Mouse (Mus musculus) neural tube, embryonic 12.5 days (tissue): ENCODE results near the gene Apod. TPM values are rescaled to one million over a fixed set of nuclear protein-coding genes. Genes with fewer than 3 reads are reported as not detected.

Experiments used
- ATAC-seq: fragments of 200-750 bp; cut with Nextera tagmentation; 2 replicates; pipeline ENCODE4 v1.8.0; 2017; ENCODE audit warnings: low read depth, mild to moderate bottlenecking, moderate TSS enrichment, moderate library complexity; ENCODE audit not compliant: low FRiP score
- H3K27ac ChIP-seq: fragments of 300-500 bp; sonication (generic); 2 replicates; pipeline ENCODE4 v1.5.1; 2016
- H3K27me3 ChIP-seq: fragments of 300-500 bp; sonication (generic); replicated peaks from 2 replicates; pipeline ENCODE4 v1.6.1; 2016; ENCODE audit warnings: mild to moderate bottlenecking
- H3K36me3 ChIP-seq: fragments of 300-500 bp; sonication (generic); 2 replicates; pipeline ENCODE4 v1.6.1; 2016; ENCODE audit warnings: mild to moderate bottlenecking
- H3K4me1 ChIP-seq: fragments of 300-500 bp; sonication (generic); 2 replicates; pipeline ENCODE4 v1.6.1; 2016
- H3K4me2 ChIP-seq: fragments of 300-500 bp; sonication (generic); replicated peaks from 2 replicates; pipeline ENCODE4 v1.6.1; 2016; ENCODE audit warnings: mild to moderate bottlenecking
- H3K4me3 ChIP-seq: fragments of 300-500 bp; sonication (generic); 2 replicates; pipeline ENCODE4 v1.5.1; 2016
- H3K9ac ChIP-seq: fragments of 300-500 bp; sonication (generic); 2 replicates; pipeline ENCODE4 v1.6.1; 2016; ENCODE audit warnings: mild to moderate bottlenecking
- H3K9me3 ChIP-seq: fragments of 300-500 bp; sonication (generic); 2 replicates; pipeline ENCODE4 v1.6.1; 2016; ENCODE audit warnings: mild to moderate bottlenecking
- WGBS: fragments of 180-500 bp; shearing (Covaris S2); methylation state at CpG from one replicate; pipeline ENCODE4 v1.1.7; 2016; 5-methylcytosine and 5-hydroxymethylcytosine counted together
- polyA plus RNA-seq: library from polyadenylated mRNA; unstranded; fragments of >200 nt; fragmentation: Nextera tagmentation; extraction: Ambion mirVana; gene quantifications from 2 replicates; pipeline ENCODE4 v1.2.1, GENCODE M21; 2016

The Apod gene
- 25.5 and 25.9 TPM in 2 replicates for polyA plus RNA-seq

DNA sequence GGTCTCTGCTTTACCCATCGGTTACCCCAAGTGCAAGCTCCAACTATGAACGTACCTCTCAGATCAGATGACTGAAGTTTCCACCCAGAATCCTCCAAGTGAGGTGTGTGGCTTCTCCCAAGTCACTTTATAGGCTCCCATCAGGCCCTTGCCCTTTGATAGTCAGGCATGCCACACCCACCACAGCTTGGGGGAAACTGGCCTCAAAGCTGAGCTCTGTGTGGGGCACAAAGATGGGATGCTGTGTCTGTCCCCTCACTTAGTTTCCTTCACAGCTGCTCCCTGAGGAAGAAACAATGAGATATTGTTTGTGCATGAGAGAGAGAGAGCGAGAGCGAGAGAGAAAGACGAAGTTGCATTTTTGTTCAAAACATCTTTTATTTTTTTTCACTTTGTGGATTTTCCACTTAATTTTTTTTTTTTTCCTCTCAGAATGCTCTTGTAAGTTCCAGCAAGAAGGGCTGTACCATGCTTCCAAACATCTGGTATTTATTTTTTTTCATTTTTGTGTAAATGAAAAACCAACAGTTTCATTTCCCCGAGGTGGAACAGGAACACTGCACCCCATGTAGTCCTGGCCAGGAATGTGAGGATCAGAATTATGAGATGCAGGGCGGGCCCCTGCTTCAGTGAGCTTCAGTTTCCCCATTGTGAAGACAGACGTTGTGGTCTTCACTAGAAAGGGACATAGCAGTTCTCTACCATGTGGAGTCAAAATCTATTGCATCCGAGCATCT is at the start of gene Apod:
Gene Apod, minus strand, starts transcription at position 312 of the 737 bp plus-strand sequence.
- H3K27me3 ChIP-seq: no peaks in the 10 kb centered on the region
- ATAC-seq: no peak
- H3K4me3 ChIP-seq: no peak within 1 kb of the TSS
- H3K4me1 ChIP-seq: peaks cover 11% of the 10 kb centered on the region
- H3K27ac ChIP-seq: no peak within 1 kb of the TSS
- WGBS: 45% methylated on average over 9 of the region's 9 CpGs
- no peaks in the 10 kb centered on the region for H3K9me3 ChIP-seq
- no peak within 1 kb of the TSS for H3K4me2 ChIP-seq
- H3K9ac ChIP-seq: no peak within 1 kb of the TSS
- H3K36me3 ChIP-seq: no peaks in the 10 kb centered on the region

DNA sequence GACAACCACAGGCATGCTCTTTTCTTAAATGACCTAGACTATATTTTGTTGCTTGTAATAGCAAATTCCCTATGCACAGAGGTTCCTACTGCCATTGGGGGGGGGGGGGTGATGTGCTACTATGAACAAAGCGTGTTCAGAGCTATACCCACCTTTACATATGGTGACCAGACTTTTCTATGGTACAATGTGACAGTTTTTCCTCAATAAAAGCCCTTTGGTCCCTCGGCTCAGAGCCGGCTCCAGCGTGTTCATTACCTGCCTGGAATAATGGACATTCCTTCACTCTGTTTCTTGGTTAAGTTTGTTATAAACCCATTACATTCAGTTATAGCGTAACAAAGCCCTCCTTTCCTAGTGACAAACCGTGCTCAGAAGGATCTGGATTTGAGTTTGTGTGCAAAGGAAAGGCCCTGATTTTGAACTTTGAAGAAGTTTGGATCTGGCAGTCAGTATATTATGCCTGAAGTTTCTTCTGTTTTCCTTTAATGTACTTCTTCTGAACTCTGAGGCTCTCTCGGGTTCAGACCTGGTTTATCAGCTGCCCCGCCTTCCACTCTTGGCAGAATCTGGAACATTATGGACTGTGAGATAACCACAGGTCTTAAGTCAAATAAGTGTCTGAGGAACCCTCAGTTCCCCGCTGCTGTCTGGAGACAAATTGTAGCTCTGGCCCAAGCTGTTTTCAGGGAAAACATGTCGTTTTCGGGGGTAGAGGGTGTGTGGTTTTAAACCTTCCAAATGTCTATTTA is 49.3 kb upstream of the Apod start:
- no peak for ATAC-seq
- H3K27ac ChIP-seq: no peak overlapping the region
- no peak overlapping the region for H3K9ac ChIP-seq
- 81% methylated on average over 11 of the region's 11 CpGs for WGBS
- H3K9me3 ChIP-seq: no peaks in the 10 kb centered on the region
- no peaks in the 10 kb centered on the region for H3K36me3 ChIP-seq
- no peak overlapping the region for H3K4me3 ChIP-seq
- H3K27me3 ChIP-seq: no peaks in the 10 kb centered on the region
- H3K4me1 ChIP-seq: peaks cover 5% of the 10 kb centered on the region; the same call in 1 of the 2 replicates
- no peak overlapping the region for H3K4me2 ChIP-seq

DNA sequence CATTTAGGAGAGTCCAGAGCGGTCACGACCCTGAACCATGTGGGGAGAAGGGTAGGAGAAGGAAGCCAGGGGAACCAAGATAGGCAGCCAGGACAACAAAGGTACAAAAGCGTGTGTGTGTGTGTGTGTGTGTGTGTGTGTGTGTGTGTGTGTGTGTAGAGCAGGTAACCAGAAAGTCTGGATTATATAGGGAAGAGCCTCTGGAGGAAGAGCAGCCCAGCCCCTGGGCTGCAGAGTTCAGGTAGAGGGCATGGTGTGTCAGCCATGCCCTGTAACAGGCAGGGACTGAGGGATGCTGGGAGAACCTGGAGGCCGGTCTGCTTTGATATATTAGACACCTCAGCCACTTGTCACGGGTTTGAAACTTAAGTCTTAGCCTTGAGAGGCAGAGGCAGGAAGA is 44.9 kb upstream of the Apod start:
- Histone ChIP-seq H3K4me2 (no peak overlapping the region), H3K27me3 (no peaks in the 10 kb centered on the region), H3K4me1 (no peaks in the 10 kb centered on the region), H3K36me3 (no peaks in the 10 kb centered on the region), H3K27ac (no peak overlapping the region), H3K9ac (no peak overlapping the region), H3K9me3 (no peaks in the 10 kb centered on the region), H3K4me3 (no peak overlapping the region)
- ATAC-seq: no peak
- 62% methylated on average over 5 of the region's 5 CpGs for WGBS

DNA sequence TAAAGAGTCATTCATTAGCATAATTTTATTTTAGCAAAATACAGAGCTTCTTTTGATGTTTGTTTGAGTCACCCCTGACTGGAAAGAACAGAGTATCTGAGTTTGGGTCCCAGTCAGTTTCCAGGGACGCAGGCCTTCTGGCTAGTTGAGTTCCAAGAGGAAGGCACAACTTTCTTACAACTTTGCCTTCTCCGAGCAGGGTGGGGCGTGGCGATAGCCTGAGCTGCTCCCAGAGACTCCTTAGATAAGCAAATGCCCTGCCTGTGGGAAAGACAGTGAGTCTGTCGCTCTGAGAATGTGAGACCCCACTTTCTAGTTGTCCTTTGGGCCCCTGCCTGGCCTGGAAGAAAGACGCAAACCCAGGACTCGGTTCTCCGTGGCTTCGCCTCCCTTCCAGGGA is 44.4 kb upstream of the Apod start:
- Histone ChIP-seq H3K4me1 (no peaks in the 10 kb centered on the region), H3K9ac (no peak overlapping the region), H3K36me3 (no peaks in the 10 kb centered on the region), H3K27ac (no peak overlapping the region), H3K9me3 (no peaks in the 10 kb centered on the region), H3K4me3 (no peak overlapping the region), H3K27me3 (no peaks in the 10 kb centered on the region), H3K4me2 (no peak overlapping the region)
- ATAC-seq: no peak
- 32% methylated on average over 9 of the region's 9 CpGs for WGBS

DNA sequence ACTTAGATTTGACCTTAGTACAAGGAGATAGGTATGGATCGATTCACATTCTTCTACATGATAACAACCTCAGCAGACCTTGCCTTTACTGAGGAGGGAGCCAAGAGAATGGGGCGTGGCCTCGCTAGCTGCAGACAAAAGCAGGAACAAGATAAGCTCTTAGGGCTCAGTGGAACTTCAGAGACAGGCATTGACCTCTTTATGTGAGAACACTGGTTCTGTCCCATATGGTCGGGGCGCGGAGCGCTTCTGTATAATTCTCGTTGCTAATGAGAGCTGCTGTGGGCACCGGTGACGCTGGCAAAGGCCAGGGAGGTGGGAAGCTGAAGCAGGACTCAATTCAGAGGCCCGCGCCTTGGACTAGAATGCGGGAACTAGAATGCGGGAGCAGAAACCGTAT is 44.0 kb upstream of the Apod start:
- H3K27me3 ChIP-seq: no peaks in the 10 kb centered on the region
- no peak overlapping the region for H3K4me2 ChIP-seq
- no peak overlapping the region for H3K27ac ChIP-seq
- no peaks in the 10 kb centered on the region for H3K36me3 ChIP-seq
- no peak overlapping the region for H3K4me3 ChIP-seq
- WGBS: 55% methylated on average over 15 of the region's 15 CpGs
- ATAC-seq: no peak
- H3K9ac ChIP-seq: no peak overlapping the region
- no peaks in the 10 kb centered on the region for H3K9me3 ChIP-seq
- H3K4me1 ChIP-seq: no peaks in the 10 kb centered on the region

DNA sequence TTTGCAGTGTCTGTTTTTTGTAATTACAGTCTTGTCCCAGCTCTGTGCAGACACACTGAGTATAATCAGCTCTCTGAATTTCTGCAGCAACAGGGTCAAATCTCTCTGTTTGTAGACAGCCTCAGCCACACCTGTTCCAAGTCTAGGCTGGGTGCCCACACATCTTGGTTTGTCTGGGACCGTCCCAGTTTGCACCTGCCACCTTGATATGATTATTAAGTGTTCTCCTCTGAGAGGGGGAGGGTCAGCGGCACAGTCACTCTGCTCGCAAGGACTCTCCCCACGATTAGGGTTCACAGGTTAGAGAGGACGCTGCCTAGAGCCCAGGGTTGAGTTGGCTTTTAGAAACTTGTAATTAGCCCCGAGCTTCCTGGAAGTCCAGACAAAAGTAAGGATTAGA is 41.3 kb upstream of the Apod start:
- no peak overlapping the region for H3K9ac ChIP-seq
- no peak overlapping the region for H3K4me3 ChIP-seq
- 71% methylated on average over 6 of the region's 6 CpGs for whole genome bisulfite sequencing
- no peaks in the 10 kb centered on the region for H3K27me3 ChIP-seq
- H3K4me2 ChIP-seq: no peak overlapping the region
- ATAC-seq: no peak
- no peaks in the 10 kb centered on the region for H3K4me1 ChIP-seq
- H3K27ac ChIP-seq: no peak overlapping the region
- H3K36me3 ChIP-seq: no peaks in the 10 kb centered on the region
- H3K9me3 ChIP-seq: no peaks in the 10 kb centered on the region

DNA sequence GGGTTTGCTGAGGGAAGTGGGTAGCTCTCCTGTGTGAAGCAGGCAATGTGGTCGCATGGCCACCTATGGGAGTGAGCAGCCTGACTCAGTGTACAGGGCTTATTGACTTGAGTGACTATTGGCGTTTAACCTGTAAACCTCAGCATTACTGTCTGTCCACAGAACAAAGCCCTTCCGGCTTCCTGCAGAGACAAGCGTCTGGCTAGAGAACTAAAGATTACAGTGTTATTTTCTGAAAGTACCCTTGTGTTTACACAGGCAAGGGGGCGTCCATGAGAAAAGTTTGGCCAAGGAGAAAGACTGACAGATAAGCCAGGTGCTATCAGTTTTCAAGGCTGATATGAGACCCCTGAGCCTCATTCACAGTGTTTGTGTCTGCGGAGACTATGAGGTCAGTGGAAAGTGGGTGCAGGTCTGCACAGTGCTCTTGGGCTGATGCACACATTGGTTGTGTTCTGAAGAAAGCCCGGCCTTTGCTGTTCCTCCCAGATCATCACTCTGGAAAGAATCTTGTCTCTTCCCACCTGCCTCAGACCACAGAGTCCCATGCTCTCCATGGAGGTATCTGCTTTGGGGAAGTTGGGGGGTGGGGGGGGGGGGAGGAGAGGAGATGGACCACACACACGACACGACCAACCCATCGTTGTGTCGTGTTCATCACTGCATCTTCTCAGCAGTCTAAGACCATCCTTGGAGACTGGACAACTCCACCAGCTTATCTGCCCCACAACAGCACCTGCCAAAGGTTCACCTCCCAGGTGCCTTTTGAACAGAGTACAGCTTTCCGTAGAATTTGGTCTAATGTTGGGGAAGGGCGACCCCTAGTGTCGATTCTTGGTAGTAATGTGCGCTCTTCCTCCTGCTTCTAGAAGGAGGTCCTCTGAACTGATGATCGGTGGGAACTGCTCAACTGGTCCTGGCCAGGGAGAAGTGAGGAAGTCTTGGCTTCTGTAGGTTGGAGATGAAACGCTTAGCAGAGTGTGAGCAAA is 40.0 kb upstream of the Apod start:
- H3K9me3 ChIP-seq: no peaks in the 10 kb centered on the region
- no peaks in the 10 kb centered on the region for H3K4me1 ChIP-seq
- whole genome bisulfite sequencing: 32% methylated on average over 17 of the region's 17 CpGs
- no peak overlapping the region for H3K4me3 ChIP-seq
- H3K9ac ChIP-seq: no peak overlapping the region
- H3K27me3 ChIP-seq: no peaks in the 10 kb centered on the region
- peak overlapping the region; percentile 24; the same call in 1 of the 2 replicates for H3K4me2 ChIP-seq
- H3K36me3 ChIP-seq: no peaks in the 10 kb centered on the region
- no peak overlapping the region for H3K27ac ChIP-seq
- ATAC-seq: peak; percentile 65

DNA sequence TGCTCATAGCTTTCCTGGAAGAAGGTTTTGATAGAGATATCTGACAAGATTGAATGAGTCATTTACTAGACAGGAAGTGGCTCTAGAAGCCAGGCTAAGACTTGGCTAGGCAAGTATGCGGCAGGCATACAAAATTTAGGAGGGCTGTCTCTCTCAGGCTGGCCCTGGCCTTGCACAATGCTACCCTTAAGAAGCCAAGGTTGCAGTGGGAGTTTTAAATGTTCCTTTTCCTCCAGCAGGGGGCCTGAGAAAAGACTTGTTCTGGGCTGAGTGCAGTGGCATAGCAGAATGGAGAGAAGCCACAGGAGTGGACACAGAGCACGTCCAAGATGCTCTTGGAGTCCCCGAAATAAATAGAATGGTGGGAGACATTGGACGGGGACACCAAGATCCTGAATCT is 38.4 kb upstream of the Apod start:
- no peaks in the 10 kb centered on the region for H3K9me3 ChIP-seq
- 77% methylated on average over 4 of the region's 4 CpGs for WGBS

DNA sequence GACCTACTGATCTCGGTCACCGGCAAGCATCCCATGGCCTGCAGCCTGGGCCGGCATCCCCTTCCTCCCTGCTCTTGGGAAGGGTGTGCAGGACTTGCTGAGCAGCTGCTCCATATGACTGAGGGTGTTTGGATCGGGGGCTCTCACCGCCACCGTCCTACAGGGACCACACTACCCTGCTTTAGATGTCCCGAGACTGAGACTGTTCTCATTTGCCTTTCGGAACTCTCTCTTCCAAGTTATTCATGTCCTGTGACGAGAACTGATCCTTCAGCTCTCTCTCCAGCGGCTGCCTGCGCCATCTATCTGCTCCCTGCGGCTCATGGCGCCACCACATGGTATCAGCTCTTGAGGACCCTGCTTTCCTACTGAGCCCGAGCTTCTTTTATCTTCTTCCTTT is 33.0 kb upstream of the Apod start:
- Histone ChIP-seq H3K27ac (no peak overlapping the region), H3K27me3 (no peaks in the 10 kb centered on the region), H3K4me2 (peak overlapping the region; percentile 52), H3K4me1 (peaks cover 6% of the 10 kb centered on the region; the same call in 1 of the 2 replicates), H3K9me3 (no peaks in the 10 kb centered on the region), H3K36me3 (no peaks in the 10 kb centered on the region), H3K4me3 (0 out of 2 replicates have a peak overlapping the region, but pooled peaks have one; percentile 5), H3K9ac (no peak overlapping the region)
- 16% methylated on average over 14 of the region's 14 CpGs for WGBS
- ATAC-seq: peak; percentile 9; the same call in 1 of the 2 replicates

More for the DNA sequence above, 38.4 kb upstream of the Apod start:
- H3K4me2 ChIP-seq: no peak overlapping the region
- no peaks in the 10 kb centered on the region for H3K4me1 ChIP-seq
- H3K9ac ChIP-seq: no peak overlapping the region
- H3K4me3 ChIP-seq: no peak overlapping the region
- no peak overlapping the region for H3K27ac ChIP-seq
- H3K36me3 ChIP-seq: no peaks in the 10 kb centered on the region
- H3K27me3 ChIP-seq: no peaks in the 10 kb centered on the region
- no peak for ATAC-seq

DNA sequence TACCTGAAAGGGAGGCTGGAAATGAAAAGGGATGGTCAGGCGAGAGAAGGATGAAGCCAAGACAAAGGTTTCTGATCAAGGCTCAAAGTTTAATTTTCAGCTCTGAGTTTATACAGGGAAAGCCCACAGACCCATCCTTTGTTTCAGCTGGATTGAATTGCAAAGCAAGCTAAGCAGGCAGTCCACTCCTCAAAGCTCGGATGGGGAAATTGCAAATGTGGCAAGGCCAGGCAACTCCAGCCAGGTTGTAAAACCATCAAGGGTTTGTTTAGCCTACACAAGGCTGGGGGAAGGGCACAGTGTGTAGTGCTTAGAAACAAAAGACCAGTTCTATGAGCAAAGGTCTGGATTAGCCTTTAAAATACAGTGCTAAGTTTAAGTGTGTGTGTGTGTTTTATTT is 28.4 kb upstream of the Apod start:
- Histone ChIP-seq H3K9ac (no peak overlapping the region), H3K36me3 (no peaks in the 10 kb centered on the region), H3K4me2 (no peak overlapping the region), H3K27ac (no peak overlapping the region), H3K4me3 (no peak overlapping the region), H3K27me3 (no peaks in the 10 kb centered on the region), H3K4me1 (peaks cover 8% of the 10 kb centered on the region; the same call in 1 of the 2 replicates), H3K9me3 (no peaks in the 10 kb centered on the region)
- WGBS: 16% methylated on average over 2 of the region's 2 CpGs
- ATAC-seq: no peak

DNA sequence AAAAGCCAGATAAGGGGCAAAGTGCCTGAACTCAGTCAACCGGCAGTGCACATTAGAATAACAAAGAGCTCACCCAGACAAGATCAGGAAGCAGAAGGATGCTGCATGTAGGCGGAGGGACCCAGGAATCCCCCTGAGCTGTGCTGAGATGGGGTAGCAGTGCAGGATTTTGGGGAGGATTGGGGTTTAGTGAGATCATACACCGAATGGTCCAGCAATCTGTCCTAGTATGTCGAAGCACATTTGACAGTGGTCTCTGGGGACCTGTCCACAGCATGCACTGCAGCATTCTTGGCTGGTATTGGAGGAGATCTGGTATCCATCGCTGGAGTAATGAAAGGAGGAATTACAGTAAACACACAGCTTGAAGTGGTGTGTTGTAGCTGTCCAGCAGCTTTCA is 27.9 kb upstream of the Apod start:
- H3K4me1 ChIP-seq: peaks cover 8% of the 10 kb centered on the region; the same call in 1 of the 2 replicates
- WGBS: 13% methylated on average over 5 of the region's 5 CpGs
- no peaks in the 10 kb centered on the region for H3K36me3 ChIP-seq
- H3K27ac ChIP-seq: no peak overlapping the region
- H3K9ac ChIP-seq: no peak overlapping the region
- no peak overlapping the region for H3K4me2 ChIP-seq
- ATAC-seq: 0 out of 2 replicates have a peak, but pooled peaks have one; percentile 21
- H3K9me3 ChIP-seq: no peaks in the 10 kb centered on the region
- H3K4me3 ChIP-seq: no peak overlapping the region
- no peaks in the 10 kb centered on the region for H3K27me3 ChIP-seq

DNA sequence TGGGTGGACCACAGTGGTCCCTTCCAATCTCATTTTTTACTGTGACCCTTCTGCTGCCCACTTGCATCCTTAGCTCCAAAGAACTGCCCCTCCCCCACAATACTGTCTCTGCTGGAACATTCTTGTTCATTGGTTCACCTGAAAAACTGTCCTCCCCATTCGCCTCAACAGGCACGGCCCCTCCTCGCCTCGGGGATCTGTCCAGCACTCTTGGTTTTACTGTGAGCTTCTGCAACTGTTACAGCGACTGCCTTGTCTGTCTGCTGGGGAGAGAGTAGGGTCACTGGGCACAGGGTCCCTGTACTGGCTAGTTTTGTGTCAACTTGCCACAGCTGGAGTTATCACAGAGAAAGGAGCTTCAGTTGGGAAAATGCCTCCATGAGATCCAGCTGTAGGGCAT is 24.7 kb upstream of the Apod start:
- Histone ChIP-seq H3K36me3 (no peaks in the 10 kb centered on the region), H3K27ac (no peak overlapping the region), H3K4me2 (no peak overlapping the region), H3K9ac (no peak overlapping the region), H3K27me3 (no peaks in the 10 kb centered on the region), H3K4me3 (no peak overlapping the region), H3K9me3 (no peaks in the 10 kb centered on the region), H3K4me1 (peaks cover 8% of the 10 kb centered on the region; the same call in 1 of the 2 replicates)
- 52% methylated on average over 5 of the region's 5 CpGs for WGBS
- ATAC-seq: no peak
